Comparison of ENCODE assay signal across 9 mouse cellular contexts in genomic region chr6:91200429-91201188, GRCm38 (mm10). TPM values are rescaled to one million over a fixed set of nuclear protein-coding genes. Genes with fewer than 3 reads are reported as not detected.
DNase-seq lines count a peak whose midpoint lies in the region; ATAC-seq and TF ChIP-seq lines count a peak whose summit lies in the region.
"Had no signal": no experiment of that assay in that cellular context is flagged by ENCODE, and none has a peak within 500 bp of the region (broad histone marks: within the 10 kb centered on the region; RNA-seq: fewer than 3 reads in every experiment).

No protein-coding gene starts in this region.

- ATAC-seq in lung, embryonic 15.5 days (ENCODE audit: borderline replicate concordance, extremely low read depth, low FRiP score, low TSS enrichment): peak; percentile 49; the same call in 1 of the 2 replicates
- ATAC-seq in forebrain, embryonic 12.5 days (ENCODE audit: low FRiP score): peak; percentile 79
- ATAC-seq in intestine, embryonic 15.5 days: peak; percentile 47
- peak; percentile 26; the same call in 1 of the 2 replicates for ATAC-seq in stomach, postnatal 0 days (ENCODE audit: low FRiP score, low TSS enrichment)

- TF ChIP-seq POLR2A in lung, adult 2 months (IDR thresholded peaks at IDR 0.05; ENCODE audit: borderline replicate concordance, extremely low read depth, low read depth, low read length): no peak

- H3K36me3 ChIP-seq in lung, embryonic 15.5 days: no peaks in the 10 kb centered on the region
- H3K36me3 ChIP-seq in forebrain, embryonic 12.5 days (replicated peaks): no peaks in the 10 kb centered on the region
- H3K36me3 ChIP-seq in intestine, embryonic 15.5 days: no peaks in the 10 kb centered on the region
- no peaks in the 10 kb centered on the region for H3K36me3 ChIP-seq in midbrain, embryonic 10.5 days
- H3K36me3 ChIP-seq in stomach, postnatal 0 days (ENCODE audit: control insufficient read depth, insufficient read depth, low read length): no peaks in the 10 kb centered on the region

- no peak overlapping the region for H3K4me2 ChIP-seq in lung, embryonic 15.5 days
- no peak overlapping the region for H3K4me2 ChIP-seq in forebrain, embryonic 12.5 days
- no peak overlapping the region for H3K4me2 ChIP-seq in intestine, embryonic 15.5 days (replicated peaks)
- no peak overlapping the region for H3K4me2 ChIP-seq in stomach, postnatal 0 days (replicated peaks; ENCODE audit: low read depth)

- no peak for DNase-seq in lung, adult 2 months
- peak; percentile 38 for DNase-seq in midbrain, embryonic 10.5 days (ENCODE audit: low spot score)
- DNase-seq in stomach, postnatal 0 days (ENCODE audit: low spot score): peak; percentile 45
- DNase-seq in lung, postnatal 36 days: no peak
- DNase-seq in gastrocnemius, postnatal 36 days: no peak

- no peak for TF ChIP-seq EP300 in stomach, postnatal 0 days (optimal IDR thresholded peaks at IDR 0.05)

- no peak overlapping the region for H3K9ac ChIP-seq in lung, embryonic 15.5 days
- H3K9ac ChIP-seq in forebrain, embryonic 12.5 days: no peak overlapping the region
- no peak overlapping the region for H3K9ac ChIP-seq in intestine, embryonic 15.5 days
- H3K9ac ChIP-seq in stomach, postnatal 0 days (ENCODE audit: low read length): no peak overlapping the region
- H3K9ac ChIP-seq: liver, embryonic 14.5 days had no signal

- intact Hi-C loops in gastrocnemius, postnatal 36 days (cut with DNase I): no loop called here

- no peak overlapping the region for H3K4me3 ChIP-seq in lung, embryonic 15.5 days
- H3K4me3 ChIP-seq in lung, adult 2 months (replicated peaks; ENCODE audit: extremely low read depth, low read depth, low read length): no peak overlapping the region
- H3K4me3 ChIP-seq in forebrain, embryonic 12.5 days (replicated peaks): no peak overlapping the region
- H3K4me3 ChIP-seq in intestine, embryonic 15.5 days (replicated peaks): no peak overlapping the region
- H3K4me3 ChIP-seq in midbrain, embryonic 10.5 days: no peak overlapping the region
- H3K4me3 ChIP-seq in stomach, postnatal 0 days (ENCODE audit: low read depth, low read length): no peak overlapping the region

- H3K9me3 ChIP-seq in lung, embryonic 15.5 days: no peaks in the 10 kb centered on the region
- H3K9me3 ChIP-seq in forebrain, embryonic 12.5 days: no peaks in the 10 kb centered on the region
- H3K9me3 ChIP-seq in intestine, embryonic 15.5 days: no peaks in the 10 kb centered on the region
- no peaks in the 10 kb centered on the region for H3K9me3 ChIP-seq in midbrain, embryonic 10.5 days (replicated peaks)
- H3K9me3 ChIP-seq in stomach, postnatal 0 days (ENCODE audit: control insufficient read depth, low read length): no peaks in the 10 kb centered on the region

- peak overlapping the region; percentile 33; the same call in 1 of the 2 replicates for H3K27ac ChIP-seq in lung, embryonic 15.5 days
- peak overlapping the region; percentile 76 for H3K27ac ChIP-seq in forebrain, embryonic 12.5 days
- peak overlapping the region; percentile 11; the same call in 1 of the 2 replicates for H3K27ac ChIP-seq in intestine, embryonic 15.5 days
- H3K27ac ChIP-seq in midbrain, embryonic 10.5 days (replicated peaks): peak overlapping the region; percentile 61
- no peak overlapping the region for H3K27ac ChIP-seq in stomach, postnatal 0 days (replicated peaks)
- H3K27ac ChIP-seq: liver, embryonic 14.5 days had no signal

- 28% methylated on average over 8 of the region's 8 CpGs for WGBS in lung, embryonic 15.5 days
- WGBS in lung, adult 2 months: 49% methylated on average over 8 of the region's 8 CpGs
- 21% methylated on average over 8 of the region's 8 CpGs for WGBS in forebrain, embryonic 12.5 days
- 46% methylated on average over 8 of the region's 8 CpGs for WGBS in intestine, embryonic 15.5 days
- 38% methylated on average over 8 of the region's 8 CpGs for WGBS in midbrain, embryonic 10.5 days
- 47% methylated on average over 8 of the region's 8 CpGs for WGBS in stomach, postnatal 0 days

- H3K4me1 ChIP-seq in lung, embryonic 15.5 days: peaks cover 16% of the 10 kb centered on the region
- H3K4me1 ChIP-seq in lung, adult 2 months (ENCODE audit: control insufficient read depth, insufficient read depth, low read length): peaks cover 2% of the 10 kb centered on the region; the same call in 1 of the 2 replicates
- H3K4me1 ChIP-seq in forebrain, embryonic 12.5 days: peaks cover 28% of the 10 kb centered on the region
- peaks cover 7% of the 10 kb centered on the region; the same call in 1 of the 2 replicates for H3K4me1 ChIP-seq in intestine, embryonic 15.5 days (replicated peaks)
- H3K4me1 ChIP-seq in midbrain, embryonic 10.5 days: peaks cover 25% of the 10 kb centered on the region
- H3K4me1 ChIP-seq in stomach, postnatal 0 days (replicated peaks; ENCODE audit: control insufficient read depth, insufficient read depth): no peaks in the 10 kb centered on the region

- no peak for TF ChIP-seq CTCF in lung, adult 2 months (IDR thresholded peaks at IDR 0.05; ENCODE audit: insufficient read depth, low read length)
- TF ChIP-seq CTCF in stomach, postnatal 0 days (IDR thresholded peaks at IDR 0.05; ENCODE audit: low read depth): no peak

- H3K27me3 ChIP-seq in lung, embryonic 15.5 days: no peaks in the 10 kb centered on the region
- H3K27me3 ChIP-seq in forebrain, embryonic 12.5 days: peaks cover 21% of the 10 kb centered on the region
- no peaks in the 10 kb centered on the region for H3K27me3 ChIP-seq in intestine, embryonic 15.5 days (replicated peaks)
- H3K27me3 ChIP-seq in midbrain, embryonic 10.5 days (ENCODE audit: low read depth, poor library complexity, severe bottlenecking): peaks cover 12% of the 10 kb centered on the region
- H3K27me3 ChIP-seq in stomach, postnatal 0 days (ENCODE audit: control insufficient read depth, insufficient read depth, low read length): no peaks in the 10 kb centered on the region

RNA-seq across cellular contexts. Expression of gene Fbln2, which starts 11.6 kb away (rescaled TPM):
- polyA plus RNA-seq in lung, embryonic 15.5 days (2015; fragmentation: Nextera tagmentation; extraction: Ambion mirVana): 53.0 and 65.0 TPM in 2 replicates
- 63.0 and 88.3 TPM in 2 replicates for polyA plus RNA-seq in lung, adult 2 months (2012; rRNA removed)
- 39.4 and 45.6 TPM in 2 replicates for polyA plus RNA-seq in forebrain, embryonic 12.5 days (2016; fragmentation: Nextera tagmentation; extraction: Ambion mirVana)
- polyA plus RNA-seq in intestine, embryonic 15.5 days (2015; fragmentation: Nextera tagmentation; extraction: Ambion mirVana): 51.8 and 56.9 TPM in 2 replicates
- 24.2 and 31.5 TPM in 2 replicates for polyA plus RNA-seq in midbrain, embryonic 10.5 days (2016; fragmentation: Nextera tagmentation; extraction: Ambion mirVana)
- 29.5 and 32.1 TPM in 2 replicates for polyA plus RNA-seq in stomach, postnatal 0 days (2015; fragmentation: Nextera tagmentation; extraction: Ambion mirVana)
- total RNA-seq in gastrocnemius, postnatal 36 days (2021): 10 to 100 TPM; 42.5 to 50.6 TPM

RNA-seq across cellular contexts. Expression of gene Hdac11, which starts 44.1 kb away (rescaled TPM):
- polyA plus RNA-seq in lung, embryonic 15.5 days (2015; fragmentation: Nextera tagmentation; extraction: Ambion mirVana): 7.5 and 8.2 TPM in 2 replicates
- polyA plus RNA-seq in lung, adult 2 months (2012; rRNA removed): 18.4 and 18.7 TPM in 2 replicates
- polyA plus RNA-seq in forebrain, embryonic 12.5 days (2016; fragmentation: Nextera tagmentation; extraction: Ambion mirVana): 16.3 and 18.0 TPM in 2 replicates
- 8.7 and 10.4 TPM in 2 replicates for polyA plus RNA-seq in intestine, embryonic 15.5 days (2015; fragmentation: Nextera tagmentation; extraction: Ambion mirVana)
- polyA plus RNA-seq in midbrain, embryonic 10.5 days (2016; fragmentation: Nextera tagmentation; extraction: Ambion mirVana): 9.4 and 12.0 TPM in 2 replicates
- 6.5 and 7.1 TPM in 2 replicates for polyA plus RNA-seq in stomach, postnatal 0 days (2015; fragmentation: Nextera tagmentation; extraction: Ambion mirVana)
- total RNA-seq in gastrocnemius, postnatal 36 days (2021): 1 to 10 TPM; 3.7 to 4.0 TPM

Comparison
In these comparisons a context has a peak if more than half of its experiments do, and no peak if none do; other contexts are left out.
1. ATAC-seq: peak in every context shown above with its lines; median percentile 79 in forebrain, embryonic 12.5 days; 49 in lung, embryonic 15.5 days; 47 in intestine, embryonic 15.5 days; 26 in stomach, postnatal 0 days.
2. DNase-seq: peak in midbrain, embryonic 10.5 days (single experiment) and stomach, postnatal 0 days (single experiment); none in lung, adult 2 months (single experiment), lung, postnatal 36 days (single experiment) and gastrocnemius, postnatal 36 days (0 of 2).